Mouse (Mus musculus): ENCODE data around the gene Ube2h.

DNA sequence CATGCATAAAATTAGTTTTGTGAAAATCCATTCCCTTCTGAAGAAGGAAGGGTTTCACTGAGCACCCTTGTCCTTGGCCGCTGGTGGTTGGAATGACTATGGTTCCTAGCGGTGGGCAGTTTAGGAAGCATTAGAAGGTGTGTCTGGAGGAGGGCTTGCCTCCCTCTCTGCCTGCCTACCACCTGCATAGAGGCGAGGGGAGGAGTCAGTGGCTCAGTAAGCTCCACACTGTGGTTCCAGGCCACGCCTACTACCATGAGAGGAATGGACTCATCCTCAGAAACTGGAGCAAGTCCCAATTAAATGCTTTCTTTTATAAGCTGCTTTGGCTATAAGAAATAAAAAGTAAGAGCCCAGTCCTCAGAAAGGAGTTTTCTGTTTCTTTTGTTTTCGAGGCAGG is 76.0 kb downstream of the Ube2h start:
- TF ChIP-seq CTCF (IDR thresholded peaks at IDR 0.05; ENCODE audit: borderline replicate concordance, insufficient read depth, low read length) (no peak), POLR2A (IDR thresholded peaks at IDR 0.05; ENCODE audit: low read depth, low read length) (no peak)

Data from embryonic fibroblast, embryonic 13.5 days (primary cell).